Mouse (Mus musculus) E14TG2a.4 (cell line): ENCODE results near the gene Gm11114.

Experiments used
- CTCF ChIP-seq: conservative IDR thresholded peaks from 2 replicates; pipeline ENCODE4 v1.5.1; 2014; ENCODE audit warnings: low read length
- NANOG ChIP-seq: IDR thresholded peaks from 2 replicates; pipeline ENCODE4 v1.6.1; 2014; ENCODE audit warnings: borderline replicate concordance, low read length, mixed read lengths
- POU5F1 ChIP-seq: IDR thresholded peaks from 2 replicates; pipeline ENCODE4 v1.6.1; 2014; ENCODE audit warnings: low read length, borderline replicate concordance

DNA sequence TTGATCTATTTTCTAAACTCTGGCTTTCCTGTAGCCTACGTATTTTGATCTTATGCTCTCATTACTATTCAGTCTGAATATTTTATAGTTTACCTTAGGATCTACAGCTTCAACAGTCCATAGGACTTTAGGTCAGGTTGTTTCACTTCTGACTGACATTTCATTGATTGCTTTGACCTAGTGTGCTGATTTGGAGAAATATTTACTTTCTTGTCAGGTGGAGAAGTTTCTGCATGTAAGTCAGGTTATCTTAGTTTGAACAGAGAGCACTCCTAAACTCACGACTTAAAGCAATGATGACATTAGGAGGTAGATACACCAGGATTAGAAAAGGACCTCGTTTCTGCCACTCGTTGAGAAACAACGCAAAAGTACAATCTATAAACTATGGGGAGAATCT is 45.7 kb upstream of the Gm11114 start:
- TF ChIP-seq NANOG (no peak), CTCF (no peak), POU5F1 (no peak)
